Mouse (Mus musculus): Measurements from ENCODE around the gene Plekha1.

Gene Plekha1

GRCm38 (mm10) chr7:130859926-130860325 lies 5.6 kb upstream of the Plekha1 start:
- DNase-seq (ENCODE audit: low spot score) = no peak

DNA sequence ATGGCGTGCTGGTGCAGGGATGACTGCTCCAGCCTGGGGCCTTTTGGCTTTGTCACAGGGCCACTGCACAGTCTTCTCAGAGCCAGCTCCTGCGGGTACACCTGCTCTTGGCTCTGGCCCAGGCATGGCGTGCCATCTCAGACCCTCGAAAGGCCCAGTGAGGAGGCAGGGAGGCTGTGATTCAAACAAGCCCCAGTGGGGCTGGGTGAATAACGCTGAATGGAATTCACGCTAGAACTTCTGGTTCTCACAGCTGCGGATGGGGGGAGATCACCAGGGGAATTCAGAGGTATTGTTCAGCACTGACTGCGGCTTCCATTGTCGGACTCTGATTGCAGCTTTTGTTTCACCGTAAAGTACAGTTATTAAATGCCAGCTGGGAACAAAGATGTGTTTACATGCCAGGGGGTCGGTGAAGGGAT lies 4.8 kb upstream of the Plekha1 start:
- no peak for DNase-seq (ENCODE audit: low spot score)

GRCm38 (mm10) chr7:130862501-130862900 lies 3.1 kb upstream of the Plekha1 start:
- DNase-seq (ENCODE audit: low spot score) = no peak

GRCm38 (mm10) chr7:130864711-130865110 lies 845 bp upstream of the Plekha1 start:
- DNase-seq (ENCODE audit: low spot score) = peak; percentile 51

- DNase-seq (ENCODE audit: low spot score) = no peak
Measured at GRCm38 (mm10) chr7:130866640-130867039, 1.1 kb downstream of the Plekha1 start.

DNA sequence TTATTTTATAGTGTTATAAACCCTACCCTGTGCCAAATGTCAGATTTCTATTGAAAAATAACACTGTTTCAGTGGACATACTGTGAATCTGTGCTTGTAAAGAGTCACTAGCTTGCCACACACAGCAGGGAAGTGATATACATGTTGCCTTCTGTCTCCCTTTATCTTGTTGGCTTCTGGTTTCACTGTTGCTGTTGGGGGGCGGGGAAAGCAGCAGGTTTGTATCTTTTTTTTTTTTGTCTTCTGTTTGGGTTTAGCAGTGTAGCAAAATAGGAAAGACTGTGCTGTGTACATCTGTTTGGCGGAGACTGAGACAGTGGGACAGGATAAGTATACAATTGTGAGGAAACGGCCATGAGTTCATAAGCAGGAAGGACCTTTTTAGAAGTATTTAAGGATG lies 1.7 kb downstream of the Plekha1 start:
- DNase-seq (ENCODE audit: low spot score) = no peak

GRCm38 (mm10) chr7:130884161-130884560 lies 18.6 kb downstream of the Plekha1 start:
- no peak for DNase-seq (ENCODE audit: low spot score)

DNA sequence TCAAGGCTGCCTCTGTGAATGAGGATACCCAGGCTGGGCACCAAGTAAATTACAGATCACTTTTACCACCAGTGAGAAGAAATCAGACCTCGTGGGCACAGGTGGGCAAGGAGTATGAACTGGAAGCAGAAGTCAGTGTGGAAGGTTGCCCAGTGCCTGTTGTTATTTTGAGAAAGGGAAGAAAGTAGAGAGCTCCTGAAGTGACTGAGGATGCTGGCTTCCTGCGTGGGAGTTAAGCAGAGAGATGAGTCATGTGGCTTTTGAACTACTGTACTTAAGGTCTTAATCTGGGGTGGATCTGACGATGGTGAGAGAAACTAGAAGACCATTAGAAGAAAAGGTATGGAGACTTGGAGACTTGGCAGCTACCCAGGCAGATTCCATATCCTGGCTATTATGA lies 20.7 kb downstream of the Plekha1 start:
- DNase-seq (ENCODE audit: low spot score) = no peak

- no peak for DNase-seq (ENCODE audit: low spot score)
Measured at GRCm38 (mm10) chr7:130887946-130888345, 22.4 kb downstream of the Plekha1 start.

DNA sequence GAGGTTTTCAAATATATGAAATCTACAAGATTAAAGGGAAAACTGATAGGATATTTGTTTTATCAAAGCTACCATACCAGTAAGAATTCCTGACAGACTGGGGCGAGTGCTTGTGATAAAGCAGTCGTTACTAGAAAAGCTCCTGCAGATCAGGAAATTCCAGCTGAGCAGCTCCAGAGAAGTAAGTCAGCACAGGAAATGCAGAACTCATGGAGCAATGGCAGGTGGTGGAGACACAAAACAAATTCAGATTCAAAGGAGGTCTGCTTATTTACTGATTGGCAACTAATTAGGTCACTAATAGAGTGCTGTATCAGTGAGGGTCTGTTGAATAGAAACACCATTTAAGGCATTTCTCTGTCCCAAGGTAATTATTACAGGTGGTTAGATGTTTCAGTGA lies 25.3 kb downstream of the Plekha1 start:
- DNase-seq (ENCODE audit: low spot score) = no peak

- DNase-seq (ENCODE audit: low spot score) = no peak
Measured at GRCm38 (mm10) chr7:130892973-130893372, 27.4 kb downstream of the Plekha1 start.

- no peak for DNase-seq (ENCODE audit: low spot score)
Measured at GRCm38 (mm10) chr7:130894931-130895617, 29.5 kb downstream of the Plekha1 start.

- DNase-seq (ENCODE audit: low spot score) = no peak
Measured at GRCm38 (mm10) chr7:130895618-130895945, 30.0 kb downstream of the Plekha1 start.

DNA sequence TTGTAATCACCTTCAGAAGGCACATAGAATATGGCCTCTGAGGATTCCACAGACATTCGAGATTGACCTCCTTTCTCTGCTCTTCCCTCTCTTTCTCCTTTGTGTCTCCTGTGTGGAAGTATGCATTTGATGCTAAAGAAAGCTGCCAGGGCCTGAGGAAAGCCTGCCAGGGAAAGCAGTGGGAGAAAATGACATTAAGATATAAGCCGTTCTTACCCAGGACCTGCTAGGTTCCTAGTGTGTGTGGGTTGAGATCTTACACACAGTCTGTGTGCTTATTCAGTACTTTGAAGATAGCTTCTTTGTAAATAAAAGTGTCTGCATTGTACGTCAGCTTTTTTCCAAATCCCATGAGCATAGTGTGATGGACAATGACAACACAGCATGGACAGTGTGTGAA lies 30.5 kb downstream of the Plekha1 start:
- no peak for DNase-seq (ENCODE audit: low spot score)

DNA sequence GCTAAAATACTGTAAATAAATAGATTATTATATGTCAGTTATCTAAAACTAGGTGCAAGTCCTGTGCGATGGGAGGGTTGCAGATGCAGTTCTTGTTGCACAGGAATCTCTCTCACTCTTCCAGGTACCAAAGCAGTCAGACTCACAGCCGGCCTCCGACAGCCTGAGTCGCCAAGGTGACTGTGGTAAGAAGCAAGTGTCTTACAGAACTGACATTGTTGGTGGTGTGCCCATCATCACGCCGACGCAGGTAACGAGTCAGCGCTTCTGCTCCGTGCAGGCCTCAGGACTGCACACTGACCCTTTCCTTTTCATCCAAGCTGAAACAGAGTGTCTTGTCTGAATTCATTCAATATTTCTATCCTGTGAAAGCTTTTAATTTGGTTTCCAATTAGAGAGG lies 31.6 kb downstream of the Plekha1 start:
- DNase-seq (ENCODE audit: low spot score) = no peak

- no peak for DNase-seq (ENCODE audit: low spot score)
Measured at GRCm38 (mm10) chr7:130898373-130898772, 32.8 kb downstream of the Plekha1 start.

DNA sequence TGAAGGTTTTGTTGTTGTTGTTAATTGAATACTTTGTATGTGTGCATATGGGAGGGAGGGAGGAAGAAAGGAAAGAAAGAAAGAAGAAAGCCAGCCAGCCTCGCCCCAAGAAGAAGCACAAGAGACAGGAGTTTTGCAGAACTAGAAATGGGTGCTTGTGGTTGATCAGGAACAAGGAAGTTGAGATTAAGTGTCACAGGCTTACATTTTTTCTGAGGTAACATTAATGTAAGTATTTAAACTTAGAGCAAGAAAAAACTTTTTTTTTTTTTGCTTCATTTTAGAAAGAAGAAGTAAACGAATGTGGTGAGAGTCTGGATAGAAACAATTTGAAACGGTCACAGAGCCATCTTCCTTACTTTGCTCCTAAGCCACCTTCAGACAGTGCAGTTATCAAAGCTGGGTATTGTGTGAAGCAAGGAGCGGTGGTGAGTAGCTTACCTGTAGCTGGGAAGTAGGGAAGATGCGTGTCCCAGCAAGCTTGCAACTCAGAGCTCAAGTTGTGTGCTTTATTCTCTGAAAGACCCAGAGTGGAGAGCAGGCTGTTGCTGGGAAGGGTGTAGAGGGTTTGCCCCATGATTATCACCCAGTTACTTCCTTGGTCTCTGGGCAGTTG lies 34.8 kb downstream of the Plekha1 start:
- no peak for DNase-seq (ENCODE audit: low spot score)

- no peak for DNase-seq (ENCODE audit: low spot score)
Measured at GRCm38 (mm10) chr7:130902929-130903328, 37.4 kb downstream of the Plekha1 start.

DNA sequence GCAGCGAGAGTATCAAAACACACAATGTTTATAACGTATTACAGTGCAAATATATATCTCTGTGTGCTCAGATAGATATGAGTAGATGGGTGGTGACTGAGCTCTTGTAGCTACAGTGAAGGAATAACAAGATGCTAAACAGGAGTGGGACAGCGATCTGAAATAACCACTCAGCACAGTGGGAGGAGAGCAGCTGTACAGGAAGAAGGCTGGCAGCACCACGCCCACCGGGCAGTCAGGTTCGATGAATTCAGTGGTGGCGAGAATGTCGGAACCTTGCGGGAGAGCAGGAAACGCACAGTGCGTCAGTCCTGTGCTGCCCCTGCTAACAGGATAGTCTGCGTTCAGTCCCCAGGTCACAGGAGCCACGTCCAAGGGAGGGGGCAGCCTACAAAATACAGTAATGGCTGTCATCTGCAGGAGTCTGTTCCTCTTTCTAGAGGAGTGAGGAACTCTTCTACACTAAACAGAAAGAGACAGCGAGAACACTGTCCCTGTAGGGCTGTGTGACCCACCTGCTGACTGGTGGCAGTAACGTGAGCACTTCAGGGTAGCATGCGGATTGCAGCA lies 38.0 kb downstream of the Plekha1 start:
- DNase-seq (ENCODE audit: low spot score) = peak; percentile 26

- DNase-seq (ENCODE audit: low spot score) = no peak
Measured at GRCm38 (mm10) chr7:130904571-130905365, 39.2 kb downstream of the Plekha1 start.

GRCm38 (mm10) chr7:130910841-130911240 lies 45.3 kb downstream of the Plekha1 start:
- DNase-seq (ENCODE audit: low spot score) = peak; percentile 54

- no peak for DNase-seq (ENCODE audit: low spot score)
Measured at GRCm38 (mm10) chr7:130914693-130915363, 49.3 kb downstream of the Plekha1 start.

All from testis, postnatal 10 days (tissue).